Mouse (Mus musculus): ENCODE results near the gene H2afv. TPM values are rescaled to one million over a fixed set of nuclear protein-coding genes. Genes with fewer than 3 reads are reported as not detected.
"Not testable (repeated sequence)": the region's sequence is repeated elsewhere in the genome, so short reads cannot be mapped to it uniquely, and the experiment has no call there.

The H2afv gene
- polyA plus RNA-seq, 1 experiment from 2014 or later: 1,015 TPM

GRCm38 (mm10) chr11:6415551-6416404 is 28.5 kb downstream of the H2afv start:
- Histone ChIP-seq H3K4me3 (ENCODE audit: low read depth, low read length) (peak overlapping the region; percentile 92), H3K36me3 (ENCODE audit: control insufficient read depth, insufficient read depth, low read length) (peaks cover 13% of the 10 kb centered on the region; the same call in 1 of the 2 replicates), H3K9me3 (ENCODE audit: control insufficient read depth, low read length) (no peaks in the 10 kb centered on the region), H3K4me1 (ENCODE audit: control insufficient read depth, insufficient read depth, low read length) (peaks cover 13% of the 10 kb centered on the region; the same call in 1 of the 2 replicates), H3K4me2 (peak overlapping the region; percentile 57), H3K9ac (ENCODE audit: low read length) (peak overlapping the region; percentile 97), H3K27ac (ENCODE audit: low read depth, low read length) (peak overlapping the region; percentile 85), H3K27me3 (ENCODE audit: control insufficient read depth, insufficient read depth, low read length) (no peaks in the 10 kb centered on the region)
- DNase-seq (ENCODE audit: low spot score, missing footprints) (peak; percentile 100), ATAC-seq (ENCODE audit: low FRiP score) (peak; percentile 95)
- WGBS: under 1% methylated on average over 98 of the region's 102 CpGs

GRCm38 (mm10) chr11:6414751-6415550 is 29.3 kb downstream of the H2afv start, which contains the start of gene Ppia:
TSS of gene Ppia (plus strand) at chr11:6415443.
- WGBS: 11% methylated on average over 21 of the region's 21 CpGs
- Histone ChIP-seq H3K27ac (ENCODE audit: low read depth, low read length) (peak within 1 kb of the TSS; percentile 85), H3K9me3 (ENCODE audit: control insufficient read depth, low read length) (no peaks in the 10 kb centered on the region), H3K4me3 (ENCODE audit: low read depth, low read length) (peak within 1 kb of the TSS; percentile 92), H3K4me2 (peak within 1 kb of the TSS; percentile 57), H3K27me3 (ENCODE audit: control insufficient read depth, insufficient read depth, low read length) (no peaks in the 10 kb centered on the region), H3K4me1 (ENCODE audit: control insufficient read depth, insufficient read depth, low read length) (peaks cover 13% of the 10 kb centered on the region; the same call in 1 of the 2 replicates), H3K36me3 (ENCODE audit: control insufficient read depth, insufficient read depth, low read length) (peaks cover 6% of the 10 kb centered on the region; the same call in 1 of the 2 replicates), H3K9ac (ENCODE audit: low read length) (peak within 1 kb of the TSS; percentile 97)
- ATAC-seq (ENCODE audit: low FRiP score) (peak; percentile 73; the same call in 1 of the 2 replicates), DNase-seq (ENCODE audit: low spot score, missing footprints) (no peak)

GRCm38 (mm10) chr11:6413264-6413663 is 31.0 kb downstream of the H2afv start:
- no peak overlapping the region for H3K9ac ChIP-seq (ENCODE audit: low read length)
- peaks cover 13% of the 10 kb centered on the region; the same call in 1 of the 2 replicates for H3K4me1 ChIP-seq (ENCODE audit: control insufficient read depth, insufficient read depth, low read length)
- no peak for DNase-seq (ENCODE audit: low spot score, missing footprints)
- H3K36me3 ChIP-seq (ENCODE audit: control insufficient read depth, insufficient read depth, low read length): peaks cover under 1% of the 10 kb centered on the region; the same call in 1 of the 2 replicates
- H3K9me3 ChIP-seq (ENCODE audit: control insufficient read depth, low read length): no peaks in the 10 kb centered on the region
- H3K4me2 ChIP-seq: no peak overlapping the region
- H3K4me3 ChIP-seq (ENCODE audit: low read depth, low read length): no peak overlapping the region
- 92% methylated on average over 12 of the region's 12 CpGs for WGBS
- no peak for ATAC-seq (ENCODE audit: low FRiP score)
- H3K27me3 ChIP-seq (ENCODE audit: control insufficient read depth, insufficient read depth, low read length): no peaks in the 10 kb centered on the region
- H3K27ac ChIP-seq (ENCODE audit: low read depth, low read length): no peak overlapping the region

- ATAC-seq (ENCODE audit: low FRiP score) (no peak), DNase-seq (ENCODE audit: low spot score, missing footprints) (peak; percentile 98)
- no peaks in the 10 kb centered on the region for H3K27me3 ChIP-seq (ENCODE audit: control insufficient read depth, insufficient read depth, low read length)
- no peaks in the 10 kb centered on the region for H3K9me3 ChIP-seq (ENCODE audit: control insufficient read depth, low read length)
- 5% methylated on average over 5 of the region's 5 CpGs for WGBS
- H3K27ac ChIP-seq (ENCODE audit: low read depth, low read length): no peak overlapping the region
- no peaks in the 10 kb centered on the region for H3K36me3 ChIP-seq (ENCODE audit: control insufficient read depth, insufficient read depth, low read length)
- H3K4me3 ChIP-seq (ENCODE audit: low read depth, low read length): no peak overlapping the region
- H3K4me1 ChIP-seq (ENCODE audit: control insufficient read depth, insufficient read depth, low read length): peaks cover 6% of the 10 kb centered on the region; the same call in 1 of the 2 replicates
- no peak overlapping the region for H3K9ac ChIP-seq (ENCODE audit: low read length)
- no peak overlapping the region for H3K4me2 ChIP-seq
Observed at GRCm38 (mm10) chr11:6411684-6412083, 32.6 kb downstream of the H2afv start.

GRCm38 (mm10) chr11:6410755-6411154 is 33.5 kb downstream of the H2afv start:
- H3K36me3 ChIP-seq (ENCODE audit: control insufficient read depth, insufficient read depth, low read length); H3K27ac ChIP-seq (ENCODE audit: low read depth, low read length); ATAC-seq (ENCODE audit: low FRiP score); H3K4me3 ChIP-seq (ENCODE audit: low read depth, low read length); DNase-seq (ENCODE audit: low spot score, missing footprints); H3K27me3 ChIP-seq (ENCODE audit: control insufficient read depth, insufficient read depth, low read length); H3K4me1 ChIP-seq (ENCODE audit: control insufficient read depth, insufficient read depth, low read length); H3K9ac ChIP-seq (ENCODE audit: low read length); H3K4me2 ChIP-seq; H3K9me3 ChIP-seq (ENCODE audit: control insufficient read depth, low read length): not testable (repeated sequence)
- WGBS: 87% methylated on average over 5 of the region's 5 CpGs

- DNase-seq (ENCODE audit: low spot score, missing footprints) (no peak), ATAC-seq (ENCODE audit: low FRiP score) (no peak)
- no peak overlapping the region for H3K9ac ChIP-seq (ENCODE audit: low read length)
- no peaks in the 10 kb centered on the region for H3K9me3 ChIP-seq (ENCODE audit: control insufficient read depth, low read length)
- no peak overlapping the region for H3K27ac ChIP-seq (ENCODE audit: low read depth, low read length)
- peaks cover 4% of the 10 kb centered on the region; the same call in 1 of the 2 replicates for H3K4me1 ChIP-seq (ENCODE audit: control insufficient read depth, insufficient read depth, low read length)
- 61% methylated on average over 5 of the region's 5 CpGs for WGBS
- peaks cover 6% of the 10 kb centered on the region; the same call in 1 of the 2 replicates for H3K36me3 ChIP-seq (ENCODE audit: control insufficient read depth, insufficient read depth, low read length)
- H3K27me3 ChIP-seq (ENCODE audit: control insufficient read depth, insufficient read depth, low read length): no peaks in the 10 kb centered on the region
- H3K4me3 ChIP-seq (ENCODE audit: low read depth, low read length): no peak overlapping the region
- no peak overlapping the region for H3K4me2 ChIP-seq
Observed at GRCm38 (mm10) chr11:6410050-6410602, 34.1 kb downstream of the H2afv start.

GRCm38 (mm10) chr11:6407162-6407621 is 37.1 kb downstream of the H2afv start:
- Histone ChIP-seq H3K27ac (ENCODE audit: low read depth, low read length) (no peak overlapping the region), H3K27me3 (ENCODE audit: control insufficient read depth, insufficient read depth, low read length) (no peaks in the 10 kb centered on the region), H3K4me2 (no peak overlapping the region), H3K4me1 (ENCODE audit: control insufficient read depth, insufficient read depth, low read length) (no peaks in the 10 kb centered on the region), H3K9ac (ENCODE audit: low read length) (no peak overlapping the region), H3K9me3 (ENCODE audit: control insufficient read depth, low read length) (no peaks in the 10 kb centered on the region), H3K36me3 (ENCODE audit: control insufficient read depth, insufficient read depth, low read length) (peaks cover 32% of the 10 kb centered on the region), H3K4me3 (ENCODE audit: low read depth, low read length) (no peak overlapping the region)
- no peak for ATAC-seq (ENCODE audit: low FRiP score)
- 83% methylated on average over 3 of the region's 3 CpGs for WGBS
- peak; percentile 72 for DNase-seq (ENCODE audit: low spot score, missing footprints)

GRCm38 (mm10) chr11:6406251-6407161 is 37.7 kb downstream of the H2afv start:
- no peak overlapping the region for H3K4me3 ChIP-seq (ENCODE audit: low read depth, low read length)
- H3K4me1 ChIP-seq (ENCODE audit: control insufficient read depth, insufficient read depth, low read length): no peaks in the 10 kb centered on the region
- peak overlapping the region; percentile 3; the same call in 1 of the 2 replicates for H3K27ac ChIP-seq (ENCODE audit: low read depth, low read length)
- H3K9ac ChIP-seq (ENCODE audit: low read length): no peak overlapping the region
- no peaks in the 10 kb centered on the region for H3K9me3 ChIP-seq (ENCODE audit: control insufficient read depth, low read length)
- H3K27me3 ChIP-seq (ENCODE audit: control insufficient read depth, insufficient read depth, low read length): no peaks in the 10 kb centered on the region
- DNase-seq (ENCODE audit: low spot score, missing footprints) (peak; percentile 82), ATAC-seq (ENCODE audit: low FRiP score) (peak; percentile 36; the same call in 1 of the 2 replicates)
- 50% methylated on average over 14 of the region's 14 CpGs for WGBS
- no peak overlapping the region for H3K4me2 ChIP-seq
- H3K36me3 ChIP-seq (ENCODE audit: control insufficient read depth, insufficient read depth, low read length): peaks cover 32% of the 10 kb centered on the region

Measured in midbrain, embryonic 11.5 days (tissue).